Mouse (Mus musculus): ENCODE measurements at regions not wholly inside any gene's neighbourhood (a gene's known extent, or its start where the extent isn't known, plus 50 kb on each side); places are given as distances from the start of the nearest gene placed in this dataset.
"Not testable (repeated sequence)": the region's sequence is repeated elsewhere in the genome, so short reads cannot be mapped to it uniquely, and the experiment has no call there.

DNA sequence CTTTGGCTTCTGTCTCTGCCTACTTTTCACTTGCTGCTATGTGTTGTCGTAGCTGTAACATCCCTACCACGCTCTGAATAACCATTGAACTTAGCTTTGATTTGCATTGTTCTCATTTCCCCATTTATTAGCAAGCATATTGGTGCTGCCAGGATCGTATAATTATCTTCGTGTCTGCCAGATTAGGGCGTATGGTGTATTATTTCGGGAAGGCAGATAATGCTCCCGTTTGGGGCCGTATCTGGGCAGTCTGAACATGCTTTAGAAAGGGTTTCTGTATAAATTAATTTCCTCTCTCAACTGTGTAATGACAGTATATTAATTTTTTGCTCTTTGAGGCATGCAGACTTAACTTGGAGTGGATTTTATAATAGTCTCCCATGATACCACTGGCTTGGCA is 116.5 kb upstream of the Stt3b start:
- WGBS, result 75% methylated on average over 8 of the region's 8 CpGs
- no peak overlapping the region for H3K9ac ChIP-seq
- H3K27ac ChIP-seq (replicated peaks), result no peak overlapping the region
- no peaks in the 10 kb centered on the region for H3K27me3 ChIP-seq
- H3K4me2 ChIP-seq (replicated peaks), result no peak overlapping the region
- H3K36me3 ChIP-seq, result no peaks in the 10 kb centered on the region
- no peak for ATAC-seq (ENCODE audit: insufficient number of reproducible peaks, low FRiP score, low TSS enrichment, low read depth)
- H3K4me1 ChIP-seq, result no peaks in the 10 kb centered on the region
- H3K9me3 ChIP-seq (replicated peaks), result no peaks in the 10 kb centered on the region
- no peak overlapping the region for H3K4me3 ChIP-seq (replicated peaks)

- no peak overlapping the region for H3K27ac ChIP-seq (replicated peaks)
- H3K4me1 ChIP-seq, result no peaks in the 10 kb centered on the region
- no peaks in the 10 kb centered on the region for H3K36me3 ChIP-seq
- H3K4me2 ChIP-seq (replicated peaks), result no peak overlapping the region
- H3K9me3 ChIP-seq (replicated peaks), result no peaks in the 10 kb centered on the region
- 69% methylated on average over 4 of the region's 4 CpGs for WGBS
- H3K4me3 ChIP-seq (replicated peaks), result no peak overlapping the region
- no peak for ATAC-seq (ENCODE audit: insufficient number of reproducible peaks, low FRiP score, low TSS enrichment, low read depth)
- H3K27me3 ChIP-seq, result no peaks in the 10 kb centered on the region
- H3K9ac ChIP-seq, result no peak overlapping the region
These were observed 120.0 kb upstream of the Stt3b start for GRCm38 (mm10) chr9:115430271-115430670.

- H3K27me3 ChIP-seq, result no peaks in the 10 kb centered on the region
- H3K4me2 ChIP-seq (replicated peaks), result no peak overlapping the region
- H3K4me1 ChIP-seq, result no peaks in the 10 kb centered on the region
- H3K36me3 ChIP-seq, result no peaks in the 10 kb centered on the region
- ATAC-seq (ENCODE audit: insufficient number of reproducible peaks, low FRiP score, low TSS enrichment, low read depth), result no peak
- no peaks in the 10 kb centered on the region; the same call in 1 of the 2 replicates for H3K9me3 ChIP-seq (replicated peaks)
- WGBS, result 24% methylated on average over 5 of the region's 5 CpGs
- no peak overlapping the region for H3K4me3 ChIP-seq (replicated peaks)
- H3K27ac ChIP-seq (replicated peaks), result no peak overlapping the region
- no peak overlapping the region for H3K9ac ChIP-seq
These were observed 124.5 kb upstream of the Stt3b start for GRCm38 (mm10) chr9:115434696-115435095.

DNA sequence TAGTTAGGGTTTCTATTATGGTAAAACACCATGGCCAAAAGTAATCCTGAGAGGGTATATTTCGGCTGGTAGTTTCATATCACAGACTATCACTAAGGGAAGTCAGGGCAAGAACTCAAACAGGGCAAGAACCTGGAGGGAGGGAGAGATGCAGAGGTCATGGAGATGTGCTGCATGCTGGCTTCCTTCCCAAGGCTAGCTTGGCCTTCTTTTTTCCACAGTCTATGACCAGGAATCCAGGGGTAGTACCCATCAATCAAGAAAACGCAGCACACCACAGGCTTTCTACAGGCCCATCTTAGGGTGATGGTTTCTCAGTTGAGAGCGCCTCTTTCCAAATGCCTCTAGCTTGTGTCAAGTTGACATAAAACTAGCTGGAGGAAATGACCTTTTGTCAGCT is 126.1 kb upstream of the Stt3b start:
- H3K4me2 ChIP-seq (replicated peaks), result no peak overlapping the region
- no peak overlapping the region for H3K9ac ChIP-seq
- H3K4me1 ChIP-seq, result no peaks in the 10 kb centered on the region
- no peak for ATAC-seq (ENCODE audit: insufficient number of reproducible peaks, low FRiP score, low TSS enrichment, low read depth)
- H3K27me3 ChIP-seq, result no peaks in the 10 kb centered on the region
- no peak overlapping the region for H3K4me3 ChIP-seq (replicated peaks)
- WGBS, result 80% methylated on average over 3 of the region's 3 CpGs
- no peaks in the 10 kb centered on the region for H3K36me3 ChIP-seq
- no peak overlapping the region for H3K27ac ChIP-seq (replicated peaks)
- H3K9me3 ChIP-seq (replicated peaks), result no peaks in the 10 kb centered on the region; the same call in 1 of the 2 replicates

GRCm38 (mm10) chr9:115438234-115438633 is 128.0 kb upstream of the Stt3b start:
- 99% methylated on average over 22 of the region's 22 CpGs for WGBS
- not testable (repeated sequence) for H3K36me3 ChIP-seq; H3K9me3 ChIP-seq (replicated peaks); H3K27ac ChIP-seq (replicated peaks); H3K4me2 ChIP-seq (replicated peaks); H3K9ac ChIP-seq; ATAC-seq (ENCODE audit: insufficient number of reproducible peaks, low FRiP score, low TSS enrichment, low read depth); H3K27me3 ChIP-seq; H3K4me1 ChIP-seq; H3K4me3 ChIP-seq (replicated peaks)

DNA sequence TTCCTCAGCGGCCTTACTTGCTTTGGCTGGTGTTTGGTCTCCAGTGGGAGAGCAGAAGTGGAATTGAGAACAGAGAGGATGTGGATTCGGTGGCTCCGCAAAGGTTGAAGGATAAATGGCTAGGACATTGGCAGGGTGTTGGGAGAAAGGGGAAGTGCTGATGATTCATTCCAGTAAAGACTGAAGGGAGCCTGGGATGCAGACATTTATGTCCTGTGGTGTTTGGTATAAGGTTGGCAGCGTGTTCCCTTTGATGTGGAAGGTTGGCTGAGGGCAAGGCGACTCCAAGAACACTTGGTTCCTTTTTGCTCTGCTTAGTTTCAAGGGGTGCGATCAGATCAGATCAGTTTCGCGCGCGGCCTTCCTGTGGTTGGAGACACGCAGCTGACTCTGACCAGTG is 136.5 kb upstream of the Stt3b start:
- ATAC-seq (ENCODE audit: insufficient number of reproducible peaks, low FRiP score, low TSS enrichment, low read depth), result no peak
- no peaks in the 10 kb centered on the region for H3K36me3 ChIP-seq
- no peak overlapping the region for H3K4me2 ChIP-seq (replicated peaks)
- no peak overlapping the region for H3K9ac ChIP-seq
- no peaks in the 10 kb centered on the region for H3K4me1 ChIP-seq
- no peak overlapping the region for H3K27ac ChIP-seq (replicated peaks)
- no peak overlapping the region for H3K4me3 ChIP-seq (replicated peaks)
- WGBS, result 84% methylated on average over 11 of the region's 11 CpGs
- no peaks in the 10 kb centered on the region for H3K27me3 ChIP-seq
- no peaks in the 10 kb centered on the region for H3K9me3 ChIP-seq (replicated peaks)

DNA sequence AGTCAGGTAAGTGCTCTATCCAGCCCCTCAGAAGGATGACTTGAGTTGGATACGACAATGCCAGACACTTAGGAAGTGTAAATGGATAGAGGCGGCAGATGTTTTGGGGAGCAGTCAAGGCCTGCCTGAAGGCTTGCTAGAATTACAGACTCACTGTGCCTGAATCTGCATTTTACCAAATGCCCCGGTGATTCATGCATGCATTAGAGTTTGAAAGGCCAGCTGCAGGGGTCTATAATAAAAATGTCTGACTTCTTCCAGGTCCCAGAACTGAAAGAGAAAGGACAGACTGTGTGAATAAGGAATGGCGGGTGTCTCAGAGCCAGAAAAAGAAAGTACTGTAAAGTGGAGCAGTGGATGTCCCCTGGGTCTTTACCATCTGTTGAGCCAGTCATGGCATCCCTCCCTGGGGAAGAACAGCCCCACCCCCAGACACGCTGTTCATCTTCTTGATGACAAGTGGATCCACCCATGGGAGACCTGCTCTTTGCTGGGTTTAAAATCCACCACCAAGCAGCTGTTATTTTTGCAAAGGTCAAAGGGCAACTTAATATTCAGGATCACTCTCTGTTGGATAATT is 140.6 kb upstream of the Stt3b start:
- no peak overlapping the region for H3K4me2 ChIP-seq (replicated peaks)
- no peak overlapping the region for H3K4me3 ChIP-seq (replicated peaks)
- no peak for ATAC-seq (ENCODE audit: insufficient number of reproducible peaks, low FRiP score, low TSS enrichment, low read depth)
- H3K9me3 ChIP-seq (replicated peaks), result no peaks in the 10 kb centered on the region
- H3K36me3 ChIP-seq, result no peaks in the 10 kb centered on the region
- H3K4me1 ChIP-seq, result no peaks in the 10 kb centered on the region
- no peak overlapping the region for H3K27ac ChIP-seq (replicated peaks)
- H3K9ac ChIP-seq, result no peak overlapping the region
- no peaks in the 10 kb centered on the region for H3K27me3 ChIP-seq
- 63% methylated on average over 5 of the region's 5 CpGs for WGBS

- Histone ChIP-seq H3K9ac (no peak overlapping the region), H3K4me1 (no peaks in the 10 kb centered on the region), H3K4me3 (replicated peaks) (no peak overlapping the region), H3K27me3 (no peaks in the 10 kb centered on the region; the same call in 1 of the 2 replicates), H3K4me2 (replicated peaks) (no peak overlapping the region), H3K36me3 (no peaks in the 10 kb centered on the region), H3K27ac (replicated peaks) (no peak overlapping the region), H3K9me3 (replicated peaks) (no peaks in the 10 kb centered on the region)
- WGBS, result 74% methylated on average over 7 of the region's 7 CpGs
- ATAC-seq (ENCODE audit: insufficient number of reproducible peaks, low FRiP score, low TSS enrichment, low read depth), result no peak
These were observed 144.6 kb upstream of the Stt3b start for GRCm38 (mm10) chr9:115454771-115455170.

DNA sequence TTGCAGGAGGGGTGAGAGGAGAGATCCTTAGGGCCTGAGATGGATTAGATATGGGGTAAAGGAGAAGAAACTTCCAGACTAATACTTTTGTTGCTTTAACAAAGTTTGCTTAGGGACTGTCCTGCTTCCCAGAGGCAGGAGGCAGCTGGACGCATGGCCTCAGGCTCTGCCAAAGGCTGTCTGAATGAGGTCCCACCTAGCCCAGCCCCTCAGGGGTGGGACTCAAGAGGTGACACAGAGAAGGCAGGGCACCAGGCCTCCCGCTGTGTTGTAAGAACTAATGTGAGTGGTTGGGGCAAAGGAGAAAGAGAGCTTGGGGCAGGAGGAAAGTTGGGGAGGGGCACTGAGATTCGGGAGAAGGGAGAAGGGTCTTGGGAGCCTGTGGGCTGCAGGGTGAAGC is 145.9 kb upstream of the Stt3b start:
- Histone ChIP-seq H3K27ac (replicated peaks) (no peak overlapping the region), H3K9ac (no peak overlapping the region), H3K27me3 (no peaks in the 10 kb centered on the region; the same call in 1 of the 2 replicates), H3K36me3 (no peaks in the 10 kb centered on the region), H3K9me3 (replicated peaks) (no peaks in the 10 kb centered on the region), H3K4me1 (no peaks in the 10 kb centered on the region), H3K4me2 (replicated peaks) (no peak overlapping the region), H3K4me3 (replicated peaks) (no peak overlapping the region)
- 36% methylated on average over 3 of the region's 3 CpGs for WGBS
- ATAC-seq (ENCODE audit: insufficient number of reproducible peaks, low FRiP score, low TSS enrichment, low read depth), result no peak

DNA sequence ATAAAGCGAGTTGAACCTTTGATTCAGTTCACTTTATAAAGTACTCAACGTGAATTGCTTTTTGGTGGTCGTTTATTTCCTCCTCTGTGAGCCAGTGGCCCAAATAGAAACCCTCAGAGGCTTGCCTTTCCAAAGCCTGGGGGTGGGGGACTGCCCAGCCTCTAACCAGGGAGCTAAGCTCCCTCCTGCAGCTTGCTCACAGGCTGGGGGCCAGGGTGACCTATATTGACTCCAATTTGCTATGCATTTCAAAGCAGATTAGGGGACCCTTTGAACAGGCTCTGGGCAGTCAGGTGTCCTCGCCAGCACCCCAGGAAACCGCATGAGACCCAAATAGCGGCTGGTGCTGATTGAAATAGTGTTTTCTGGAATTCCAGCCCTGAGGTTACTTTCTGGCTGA is 146.4 kb upstream of the Stt3b start:
- WGBS, result 24% methylated on average over 6 of the region's 6 CpGs
- no peak overlapping the region for H3K9ac ChIP-seq
- no peak overlapping the region for H3K4me2 ChIP-seq (replicated peaks)
- H3K36me3 ChIP-seq, result no peaks in the 10 kb centered on the region
- no peaks in the 10 kb centered on the region for H3K4me1 ChIP-seq
- ATAC-seq (ENCODE audit: insufficient number of reproducible peaks, low FRiP score, low TSS enrichment, low read depth), result no peak
- H3K27me3 ChIP-seq, result no peaks in the 10 kb centered on the region; the same call in 1 of the 2 replicates
- no peak overlapping the region for H3K27ac ChIP-seq (replicated peaks)
- no peak overlapping the region for H3K4me3 ChIP-seq (replicated peaks)
- H3K9me3 ChIP-seq (replicated peaks), result no peaks in the 10 kb centered on the region

DNA sequence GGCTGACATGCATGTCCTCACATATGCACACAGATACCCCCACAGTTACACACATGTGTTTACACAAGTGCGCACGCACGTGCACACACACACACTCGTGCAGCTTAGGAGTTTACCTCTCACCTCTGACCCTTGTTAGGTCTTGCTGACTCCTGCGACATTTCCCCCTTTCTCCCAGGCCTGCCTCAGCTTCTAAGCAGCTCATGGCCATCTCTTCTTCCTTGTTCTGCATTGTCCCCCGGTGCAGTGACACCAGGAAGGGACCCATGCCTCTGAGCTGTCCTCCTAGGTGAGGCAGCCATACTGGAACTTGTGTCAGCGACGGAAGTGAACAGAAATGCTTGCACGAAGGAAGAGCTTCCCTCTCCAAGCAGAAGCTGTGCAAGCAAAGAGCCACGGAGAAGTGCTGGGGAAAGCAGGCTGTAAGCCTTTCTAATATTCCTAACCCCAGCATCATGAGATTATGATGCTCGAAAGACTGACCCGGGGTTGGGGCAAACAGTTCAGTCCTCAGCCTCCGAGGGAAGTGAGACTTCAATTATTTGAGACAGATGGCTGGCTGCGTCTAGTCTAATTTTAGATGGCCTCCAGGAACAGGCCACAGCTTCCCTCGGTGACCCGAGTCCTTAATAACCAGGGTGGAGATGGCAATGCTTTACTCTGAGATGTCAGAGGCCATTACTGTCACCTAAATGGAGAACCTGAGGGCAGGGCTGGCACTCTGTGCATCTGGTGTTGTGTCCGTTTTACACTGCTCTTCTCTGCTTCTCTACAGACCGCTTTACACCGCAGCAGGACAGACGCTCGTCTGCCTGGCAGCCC is 147.9 kb upstream of the Stt3b start:
- Histone ChIP-seq H3K9ac (no peak overlapping the region), H3K4me2 (replicated peaks) (no peak overlapping the region)
- 40% methylated on average over 21 of the region's 21 CpGs for WGBS

DNA sequence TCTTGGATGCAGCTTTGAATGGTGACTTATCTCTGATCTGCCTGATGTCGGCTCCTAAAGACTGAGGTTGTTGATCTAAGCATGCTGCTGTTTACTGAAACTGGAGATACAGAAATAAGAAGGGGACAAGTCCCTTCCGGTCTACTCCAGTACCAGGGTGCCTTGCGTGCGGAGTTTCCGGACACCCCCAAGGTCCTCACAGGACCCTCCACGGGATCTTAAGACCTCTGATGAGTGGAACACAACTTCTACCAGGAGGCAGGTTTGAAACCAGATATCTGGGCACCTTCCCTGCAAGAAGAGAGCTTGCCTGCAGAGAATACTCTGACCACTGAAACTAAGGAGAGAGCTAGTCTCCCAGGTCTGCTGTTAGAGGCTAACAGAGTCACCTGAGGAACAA is 148.9 kb upstream of the Stt3b start:
- H3K4me1 ChIP-seq; H3K9ac ChIP-seq; H3K4me3 ChIP-seq (replicated peaks); H3K4me2 ChIP-seq (replicated peaks); H3K36me3 ChIP-seq; H3K27me3 ChIP-seq; ATAC-seq (ENCODE audit: insufficient number of reproducible peaks, low FRiP score, low TSS enrichment, low read depth); H3K27ac ChIP-seq (replicated peaks); H3K9me3 ChIP-seq (replicated peaks): not testable (repeated sequence)
- WGBS, result 89% methylated on average over 6 of the region's 6 CpGs

More for the DNA sequence above, 147.9 kb upstream of the Stt3b start:
- H3K9me3 ChIP-seq (replicated peaks), result no peaks in the 10 kb centered on the region
- no peaks in the 10 kb centered on the region for H3K4me1 ChIP-seq
- no peaks in the 10 kb centered on the region; the same call in 1 of the 2 replicates for H3K27me3 ChIP-seq
- H3K36me3 ChIP-seq, result no peaks in the 10 kb centered on the region
- no peak overlapping the region for H3K4me3 ChIP-seq (replicated peaks)
- H3K27ac ChIP-seq (replicated peaks), result no peak overlapping the region
- no peak for ATAC-seq (ENCODE audit: insufficient number of reproducible peaks, low FRiP score, low TSS enrichment, low read depth)

Measured in embryonic facial prominence, embryonic 15.5 days (tissue).